Mouse (Mus musculus) MEL (cell line): ENCODE data around the gene Gm11084. TPM values are rescaled to one million over a fixed set of nuclear protein-coding genes. Genes with fewer than 3 reads are reported as not detected.

Experiments used
- DNase-seq: peaks from one replicate; pipeline ENCODE4 v3.0.0; 2011; ENCODE audit warnings: low read depth, low spot score
- H3K27ac ChIP-seq: 2 replicates; pipeline ENCODE4 v1.5.1; 2012; ENCODE audit warnings: low read depth, mild to moderate bottlenecking, control low read depth, low read length, moderate library complexity; ENCODE audit not compliant: control insufficient read depth
- H3K27me3 ChIP-seq, 2 experiments: fragments of 150-350 bp in 1 of 2; sonication (generic) in 1 of 2; 2 replicates each; pipeline ENCODE4 v1.6.1; 2012; ENCODE audit warnings: low read length in 2 of 2, mild to moderate bottlenecking in 2 of 2, improper control_type of control experiment in 1 of 2, moderate library complexity in 1 of 2; ENCODE audit not compliant: insufficient read depth in 2 of 2, control insufficient read depth in 1 of 2
- H3K36me3 ChIP-seq, 2 experiments: 2 replicates each; pipeline ENCODE4 v1.6.1; 2012 to 2014; ENCODE audit warnings: low read length in 2 of 2, improper control_type of control experiment in 1 of 2, inconsistent platforms in 1 of 2, mild to moderate bottlenecking in 1 of 2; ENCODE audit not compliant: insufficient read depth in 2 of 2, control insufficient read depth in 1 of 2
- H3K4me1 ChIP-seq, 2 experiments: fragments of 150-350 bp in 1 of 2; sonication (generic) in 1 of 2; 2 replicates each; pipeline ENCODE4 v1.6.1; 2012; ENCODE audit warnings: low read length in 2 of 2, improper control_type of control experiment in 1 of 2, mild to moderate bottlenecking in 1 of 2; ENCODE audit not compliant: insufficient read depth in 2 of 2, control insufficient read depth in 1 of 2
- H3K4me3 ChIP-seq, 2 experiments: fragments of 150-350 bp in 1 of 2; sonication (generic) in 1 of 2; 2 replicates each; pipeline ENCODE4 v1.5.1; 2012; ENCODE audit warnings: low read depth in 2 of 2, low read length in 2 of 2, mild to moderate bottlenecking in 2 of 2, moderate library complexity in 2 of 2, control low read depth in 1 of 2, improper control_type of control experiment in 1 of 2; ENCODE audit not compliant: control insufficient read depth in 1 of 2, insufficient read depth in 1 of 2
- H3K79me2 ChIP-seq: 2 replicates; pipeline ENCODE4 v1.6.1; 2012; ENCODE audit warnings: mild to moderate bottlenecking, low read length, moderate library complexity; ENCODE audit not compliant: control insufficient read depth, poor library complexity, insufficient read depth
- H3K9ac ChIP-seq: 2 replicates; pipeline ENCODE4 v1.6.1; 2012; ENCODE audit warnings: low read depth, mild to moderate bottlenecking, control low read depth, low read length, moderate library complexity; ENCODE audit not compliant: control insufficient read depth, poor library complexity, severe bottlenecking
- H3K9me3 ChIP-seq: fragments of 150-350 bp; sonication (generic); replicated peaks from 2 replicates; pipeline ENCODE4 v1.6.1; 2012; ENCODE audit warnings: mild to moderate bottlenecking, low read length, improper control_type of control experiment, moderate library complexity; ENCODE audit not compliant: insufficient read depth
- BHLHE40 ChIP-seq: IDR thresholded peaks from 2 replicates; pipeline ENCODE4 v1.6.1; 2012; ENCODE audit warnings: low read depth, mild to moderate bottlenecking, inconsistent platforms, low read length, improper control_type of control experiment, borderline replicate concordance
- CHD1 ChIP-seq: IDR thresholded peaks from 2 replicates; pipeline ENCODE4 v1.6.1; 2012; ENCODE audit warnings: low read depth, mild to moderate bottlenecking, inconsistent platforms, low read length, improper control_type of control experiment
- ELF1 ChIP-seq: IDR thresholded peaks from 2 replicates; pipeline ENCODE4 v1.6.1; 2014; ENCODE audit warnings: low read depth, mild to moderate bottlenecking, inconsistent platforms, low read length, improper control_type of control experiment, moderate library complexity
- EP300 ChIP-seq, 2 experiments: IDR thresholded peaks; 2 replicates each; pipeline ENCODE4 v1.6.1; 2011; ENCODE audit warnings: improper control_type of control experiment in 2 of 2, low read length in 2 of 2, low read depth in 1 of 2, mild to moderate bottlenecking in 1 of 2
- GABPA ChIP-seq: IDR thresholded peaks from 2 replicates; pipeline ENCODE4 v1.6.1; 2012; ENCODE audit warnings: low read depth, mild to moderate bottlenecking, inconsistent platforms, low read length, improper control_type of control experiment, moderate library complexity
- HCFC1 ChIP-seq: IDR thresholded peaks from 2 replicates; pipeline ENCODE4 v1.6.1; 2012; ENCODE audit warnings: low read depth, mild to moderate bottlenecking, inconsistent platforms, low read length, improper control_type of control experiment, moderate library complexity
- JUND ChIP-seq: IDR thresholded peaks from 2 replicates; pipeline ENCODE4 v1.6.1; 2011; ENCODE audit warnings: low read depth, mild to moderate bottlenecking, improper control_type of control experiment, low read length
- KAT2A ChIP-seq: conservative IDR thresholded peaks from 2 replicates; pipeline ENCODE4 v1.6.1; 2012; ENCODE audit warnings: low read depth, low read length, improper control_type of control experiment, inconsistent platforms
- MAFK ChIP-seq: IDR thresholded peaks from 2 replicates; pipeline ENCODE4 v1.6.1; 2011; ENCODE audit warnings: low read depth, mild to moderate bottlenecking, low read length, improper control_type of control experiment, borderline replicate concordance
- MAZ ChIP-seq: IDR thresholded peaks from 2 replicates; pipeline ENCODE4 v1.6.1; 2012; ENCODE audit warnings: low read depth, mild to moderate bottlenecking, inconsistent platforms, low read length, improper control_type of control experiment
- MXI1 ChIP-seq: IDR thresholded peaks from 2 replicates; pipeline ENCODE4 v1.6.1; 2011; ENCODE audit warnings: mild to moderate bottlenecking, low read depth, low read length, improper control_type of control experiment
- MYB ChIP-seq: IDR thresholded peaks from 2 replicates; pipeline ENCODE4 v1.6.1; 2011; ENCODE audit warnings: mild to moderate bottlenecking, low read depth, low read length, improper control_type of control experiment
- MYC ChIP-seq: IDR thresholded peaks from 2 replicates; pipeline ENCODE4 v1.6.1; 2011; ENCODE audit warnings: low read depth, mild to moderate bottlenecking, low read length, improper control_type of control experiment, moderate library complexity
- NELFE ChIP-seq: IDR thresholded peaks from 2 replicates; pipeline ENCODE4 v1.6.1; 2011; ENCODE audit warnings: low read depth, low read length, improper control_type of control experiment
- NRF1 ChIP-seq: IDR thresholded peaks from 2 replicates; pipeline ENCODE4 v1.6.1; 2014; ENCODE audit warnings: low read depth, mild to moderate bottlenecking, inconsistent platforms, low read length, improper control_type of control experiment, moderate library complexity; ENCODE audit not compliant: poor library complexity, insufficient read depth, severe bottlenecking
- POLR2A ChIP-seq, 2 experiments: IDR thresholded peaks; 2 replicates each; pipeline ENCODE4 v1.6.1; 2011 to 2012; ENCODE audit warnings: low read length in 2 of 2, mild to moderate bottlenecking in 2 of 2, control low read depth in 1 of 2, improper control_type of control experiment in 1 of 2, low read depth in 1 of 2, moderate library complexity in 1 of 2; ENCODE audit not compliant: control insufficient read depth in 1 of 2, insufficient read depth in 1 of 2, poor library complexity in 1 of 2
- POLR2AphosphoS2 ChIP-seq: IDR thresholded peaks from 2 replicates; pipeline ENCODE4 v1.6.1; 2011; ENCODE audit warnings: low read length, improper control_type of control experiment
- RAD21 ChIP-seq: IDR thresholded peaks from 2 replicates; pipeline ENCODE4 v1.6.1; 2011; ENCODE audit warnings: mild to moderate bottlenecking, low read depth, low read length, improper control_type of control experiment
- RCOR1 ChIP-seq: IDR thresholded peaks from 2 replicates; pipeline ENCODE4 v1.6.1; 2012; ENCODE audit warnings: low read depth, mild to moderate bottlenecking, inconsistent platforms, low read length, improper control_type of control experiment
- SIN3A ChIP-seq: IDR thresholded peaks from 2 replicates; pipeline ENCODE4 v1.6.1; 2012; ENCODE audit warnings: low read length, improper control_type of control experiment, inconsistent platforms
- SMC3 ChIP-seq: IDR thresholded peaks from 2 replicates; pipeline ENCODE4 v1.6.1; 2011; ENCODE audit warnings: low read depth, low read length, improper control_type of control experiment
- TBP ChIP-seq: IDR thresholded peaks from 2 replicates; pipeline ENCODE4 v1.8.0; 2011; ENCODE audit warnings: low read depth, low read length, improper control_type of control experiment
- USF1 ChIP-seq: IDR thresholded peaks from 2 replicates; pipeline ENCODE4 v1.6.1; 2014; ENCODE audit warnings: low read depth, mild to moderate bottlenecking, inconsistent platforms, low read length, improper control_type of control experiment, moderate library complexity
- ZC3H11A ChIP-seq: IDR thresholded peaks from 2 replicates; pipeline ENCODE4 v1.6.1; 2012; ENCODE audit warnings: low read depth, mild to moderate bottlenecking, inconsistent platforms, low read length, improper control_type of control experiment
- ZNF384 ChIP-seq: IDR thresholded peaks from 2 replicates; pipeline ENCODE4 v1.6.1; 2012; ENCODE audit warnings: low read depth, mild to moderate bottlenecking, inconsistent platforms, low read length, improper control_type of control experiment
- polyA plus RNA-seq, 2 experiments: library from polyadenylated mRNA; stranded (reverse) in 1 of 2; unstranded in 1 of 2; fragments of >175 nt in 1 of 2; fragments of >200 nt in 1 of 2; gene quantifications; 2 replicates each; pipeline versions ENCODE4 v1.2.1 to v1.2.4; 2012; ENCODE audit warnings: low replicate concordance in 2 of 2, low read depth in 1 of 2; ENCODE audit not compliant: insufficient read length in 2 of 2, insufficient read depth in 1 of 2, missing spikeins in 1 of 2
- total RNA-seq: library from RNA; depleted of rRNA; stranded (reverse); fragments of 300-350 nt; gene quantifications from 2 replicates; pipeline ENCODE4 v1.2.3, GENCODE M21; 2012

The Gm11084 gene
- total and polyA plus RNA-seq, 3 experiments, result not detected

DNA sequence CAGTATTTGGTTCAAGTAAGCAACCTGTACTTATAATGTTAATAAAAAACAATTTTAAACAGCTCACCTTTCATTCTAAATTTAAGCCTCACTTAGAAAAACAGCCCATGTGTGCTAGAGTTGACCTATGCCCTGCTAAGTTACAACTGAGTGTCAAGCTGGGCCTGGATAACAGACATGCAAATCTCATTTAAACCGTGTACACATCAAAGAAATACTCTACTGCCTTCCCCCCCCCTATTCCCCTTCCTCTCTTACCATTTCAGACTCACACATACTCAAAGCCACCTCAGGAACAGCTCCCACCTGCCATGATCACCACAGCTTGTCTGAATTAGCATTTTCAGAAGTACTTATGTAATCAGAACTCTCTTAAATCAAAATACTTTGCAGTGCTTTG lies 50.6 kb downstream of the Gm11084 start:
- Histone ChIP-seq H3K9ac (no peak overlapping the region), H3K79me2 (no peaks in the 10 kb centered on the region), H3K4me1 (no peaks in the 10 kb centered on the region), H3K36me3 (peaks cover 0 to 30% of the 10 kb centered on the region in 2 experiments; a peak in 2 of 4 replicates), H3K4me3 (no peak overlapping the region), H3K9me3 (no peaks in the 10 kb centered on the region), H3K27ac (no peak overlapping the region), H3K27me3 (no peaks in the 10 kb centered on the region)
- TF ChIP-seq POLR2A (IDR thresholded peaks at IDR 0.05; ENCODE audit: control insufficient read depth in 1 of 2, insufficient read depth in 1 of 2, low read depth in 1 of 2, low read length in 2 of 2, poor library complexity in 1 of 2) (no peak), POLR2AphosphoS2 (no peak), ZNF384 (no peak), NRF1 (no peak), SMC3 (no peak), CHD1 (no peak), MYB (no peak), MYC (no peak), BHLHE40 (no peak), USF1 (no peak), HCFC1 (no peak), KAT2A (no peak), SIN3A (no peak), JUND (no peak), EP300 (IDR thresholded peaks at IDR 0.05; ENCODE audit: low read depth in 1 of 2, low read length in 2 of 2) (no peak), ZC3H11A (no peak), RAD21 (no peak)
- no peak for DNase-seq

DNA sequence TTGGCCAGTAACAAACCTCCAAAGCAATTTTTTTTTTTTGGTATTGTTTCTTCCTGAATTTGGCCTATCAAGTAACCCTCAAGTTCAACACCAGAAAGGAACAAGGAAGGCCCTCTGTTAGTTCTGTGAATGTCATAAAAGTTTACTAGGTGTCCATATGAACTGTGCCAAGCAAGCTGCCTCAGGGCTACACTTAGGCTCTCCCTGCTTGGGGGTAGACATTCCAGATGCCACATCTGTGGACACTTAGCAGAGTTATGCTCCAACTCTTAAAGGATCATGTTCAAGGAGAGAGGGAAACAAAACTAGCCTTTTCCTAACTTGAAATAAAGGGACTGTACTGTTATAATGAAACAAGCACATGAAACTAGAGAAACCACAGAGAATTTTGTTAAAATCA lies 54.3 kb downstream of the Gm11084 start:
- TF ChIP-seq USF1 (no peak), POLR2AphosphoS2 (0 out of 2 replicates have a peak, but pooled peaks have one; percentile 18)
- Histone ChIP-seq H3K4me3 (no peak overlapping the region), H3K9me3 (no peaks in the 10 kb centered on the region), H3K79me2 (no peaks in the 10 kb centered on the region), H3K27ac (no peak overlapping the region), H3K4me1 (no peaks in the 10 kb centered on the region), H3K9ac (no peak overlapping the region), H3K36me3 (peaks cover 0 to under 1% of the 10 kb centered on the region in 2 experiments; a peak in 1 of 4 replicates), H3K27me3 (no peaks in the 10 kb centered on the region)
- no peak for DNase-seq

DNA sequence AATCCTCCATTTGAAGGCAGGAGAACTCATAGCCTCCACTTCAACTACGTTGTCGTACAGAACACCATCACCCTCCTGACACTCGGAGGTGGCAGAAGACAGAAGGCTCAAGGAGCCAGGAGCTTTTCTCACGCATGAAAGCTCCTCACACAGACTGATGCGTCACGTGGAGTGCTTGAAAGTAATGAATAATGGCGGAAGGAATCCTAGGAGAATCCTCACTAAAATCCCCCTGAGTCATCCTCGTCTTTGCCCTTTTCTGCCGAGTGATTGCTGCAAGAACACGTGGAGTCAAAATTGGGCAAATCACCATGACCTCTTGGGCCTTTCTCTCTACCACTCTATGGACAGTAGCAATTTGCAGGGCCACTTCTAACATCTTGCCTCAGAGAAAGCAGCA lies 61.5 kb downstream of the Gm11084 start:
- no peaks in the 10 kb centered on the region for H3K4me1 ChIP-seq
- H3K4me3 ChIP-seq, result no peak overlapping the region
- H3K27ac ChIP-seq, result no peak overlapping the region
- no peak for DNase-seq
- no peaks in the 10 kb centered on the region for H3K79me2 ChIP-seq
- H3K9ac ChIP-seq, result no peak overlapping the region
- no peaks in the 10 kb centered on the region for H3K36me3 ChIP-seq
- TF ChIP-seq POLR2A (IDR thresholded peaks at IDR 0.05; ENCODE audit: control insufficient read depth in 1 of 2, insufficient read depth in 1 of 2, low read depth in 1 of 2, low read length in 2 of 2, poor library complexity in 1 of 2) (no peak), GABPA (no peak), ZNF384 (no peak), TBP (no peak), MXI1 (no peak), KAT2A (no peak), ELF1 (no peak), MAFK (no peak), MAZ (no peak), NELFE (no peak), RCOR1 (no peak)
- no peaks in the 10 kb centered on the region for H3K9me3 ChIP-seq
- no peaks in the 10 kb centered on the region for H3K27me3 ChIP-seq
